Mouse (Mus musculus) ES-E14 (cell line): ENCODE measurements at regions not wholly inside any gene's neighbourhood (a gene's known extent, or its start where the extent isn't known, plus 50 kb on each side); places are given as distances from the start of the nearest gene placed in this dataset.

Experiments
- CHD2 ChIP-seq: IDR thresholded peaks from 2 replicates; pipeline ENCODE4 v1.6.1; 2014; ENCODE audit warnings: mild to moderate bottlenecking, low read depth, low read length, inconsistent platforms
- HCFC1 ChIP-seq: IDR thresholded peaks from 2 replicates; pipeline ENCODE4 v1.6.1; 2012; ENCODE audit warnings: low read length, inconsistent platforms, borderline replicate concordance; ENCODE audit not compliant: insufficient read depth
- MAFK ChIP-seq: IDR thresholded peaks from 2 replicates; pipeline ENCODE4 v1.6.1; 2014; ENCODE audit warnings: mild to moderate bottlenecking, low read depth, low read length, inconsistent platforms; ENCODE audit not compliant: insufficient read depth

DNA sequence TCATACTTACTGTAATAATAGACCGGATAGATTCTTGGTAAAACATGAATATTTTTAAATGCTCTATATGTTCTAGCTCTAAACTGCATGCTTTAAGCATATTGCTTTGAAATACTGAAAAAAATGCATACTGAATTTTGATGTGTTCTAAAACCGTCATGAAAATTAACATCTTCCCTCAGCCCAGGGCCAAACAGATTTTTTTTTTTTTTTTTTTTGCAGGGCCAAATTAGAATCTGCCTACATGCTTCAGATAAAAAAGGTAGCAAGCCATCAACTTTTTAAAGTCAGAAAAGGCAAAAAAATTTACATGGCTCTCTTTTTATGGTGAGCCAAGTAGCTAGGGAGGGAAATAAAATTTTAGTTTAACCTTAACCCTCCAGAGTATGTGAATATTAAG, 692.7 kb upstream of the Nr2f1 start:
- TF ChIP-seq HCFC1 (no peak), MAFK (no peak), CHD2 (no peak)
